Mouse (Mus musculus) layer of hippocampus, postnatal 25 days (tissue): ENCODE data around the gene Sgpl1. TPM values are rescaled to one million over a fixed set of nuclear protein-coding genes. Genes with fewer than 3 reads are reported as not detected.

Source experiments
- DNase-seq, 2 experiments: peaks; one replicate each; pipeline ENCODE4 v3.0.0; 2022; ENCODE audit warnings: mixed read lengths in 2 of 2, low spot score in 1 of 2; ENCODE audit errors: extremely low spot score in 1 of 2
- total RNA-seq, 2 experiments: library from RNA; stranded (reverse); gene quantifications; 2 replicates each; pipeline ENCODE4 v1.2.3; 2021

The Sgpl1 gene
- total RNA-seq = 10 to 100 TPM; 18.0 to 22.1 TPM

GRCm38 (mm10) chr10:61147157-61148040 lies at the start of gene Sgpl1:
Sgpl1 (minus strand) TSS chr10:61147703.
- DNase-seq = peak; percentile 82 to 83

- DNase-seq = no peak
These were observed 48.3 kb upstream of the Sgpl1 start for GRCm38 (mm10) chr10:61195718-61196291.

GRCm38 (mm10) chr10:61195216-61195615 lies 47.7 kb upstream of the Sgpl1 start:
- DNase-seq = no peak

- no peak for DNase-seq
These were observed 47.1 kb upstream of the Sgpl1 start for GRCm38 (mm10) chr10:61194611-61195010.

- no peak for DNase-seq
These were observed 40.5 kb upstream of the Sgpl1 start for GRCm38 (mm10) chr10:61188010-61188409.

- no peak for DNase-seq
These were observed 39.5 kb upstream of the Sgpl1 start for GRCm38 (mm10) chr10:61187001-61187400.

- DNase-seq = no peak
These were observed 32.4 kb upstream of the Sgpl1 start for GRCm38 (mm10) chr10:61179927-61180326.

GRCm38 (mm10) chr10:61178687-61179086 lies 31.2 kb upstream of the Sgpl1 start:
- DNase-seq = no peak

GRCm38 (mm10) chr10:61177751-61178150 lies 30.2 kb upstream of the Sgpl1 start:
- no peak for DNase-seq

GRCm38 (mm10) chr10:61176221-61176790 lies 28.8 kb upstream of the Sgpl1 start:
- DNase-seq = no peak

GRCm38 (mm10) chr10:61175442-61176204 lies 28.1 kb upstream of the Sgpl1 start:
- peak; percentile 36 to 41 for DNase-seq

GRCm38 (mm10) chr10:61174711-61175441 lies 27.4 kb upstream of the Sgpl1 start:
- no peak for DNase-seq

- no peak for DNase-seq
These were observed 25.0 kb upstream of the Sgpl1 start for GRCm38 (mm10) chr10:61172496-61172895.

GRCm38 (mm10) chr10:61171654-61172053 lies 24.2 kb upstream of the Sgpl1 start, which contains the start of gene Tbata:
Tbata (plus strand) TSS chr10:61171954.
- DNase-seq = no peak

GRCm38 (mm10) chr10:61168393-61168792 lies 20.9 kb upstream of the Sgpl1 start:
- DNase-seq = no peak

- no peak for DNase-seq
These were observed 20.0 kb upstream of the Sgpl1 start for GRCm38 (mm10) chr10:61167333-61168096.

- no peak for DNase-seq
These were observed 14.9 kb upstream of the Sgpl1 start for GRCm38 (mm10) chr10:61162366-61162765.

- DNase-seq = no peak
These were observed 13.2 kb upstream of the Sgpl1 start for GRCm38 (mm10) chr10:61160671-61161070.

- DNase-seq = no peak
These were observed 12.6 kb upstream of the Sgpl1 start for GRCm38 (mm10) chr10:61160089-61160488.
